Mouse (Mus musculus) activated CD4-positive, CD25-positive, alpha-beta regulatory T cell, adult 9 weeks (primary cell): ENCODE measurements around the gene Alms1. TPM values are rescaled to one million over a fixed set of nuclear protein-coding genes. Genes with fewer than 3 reads are reported as not detected.

Experiments used
- polyA plus RNA-seq: library from polyadenylated mRNA; unstranded; fragments of 100-300 nt; shearing (Covaris generic); gene quantifications from one replicate; pipeline ENCODE4 v1.2.1, GENCODE M21; 2017

Alms1 gene
- 2.3 TPM for polyA plus RNA-seq

DNA sequence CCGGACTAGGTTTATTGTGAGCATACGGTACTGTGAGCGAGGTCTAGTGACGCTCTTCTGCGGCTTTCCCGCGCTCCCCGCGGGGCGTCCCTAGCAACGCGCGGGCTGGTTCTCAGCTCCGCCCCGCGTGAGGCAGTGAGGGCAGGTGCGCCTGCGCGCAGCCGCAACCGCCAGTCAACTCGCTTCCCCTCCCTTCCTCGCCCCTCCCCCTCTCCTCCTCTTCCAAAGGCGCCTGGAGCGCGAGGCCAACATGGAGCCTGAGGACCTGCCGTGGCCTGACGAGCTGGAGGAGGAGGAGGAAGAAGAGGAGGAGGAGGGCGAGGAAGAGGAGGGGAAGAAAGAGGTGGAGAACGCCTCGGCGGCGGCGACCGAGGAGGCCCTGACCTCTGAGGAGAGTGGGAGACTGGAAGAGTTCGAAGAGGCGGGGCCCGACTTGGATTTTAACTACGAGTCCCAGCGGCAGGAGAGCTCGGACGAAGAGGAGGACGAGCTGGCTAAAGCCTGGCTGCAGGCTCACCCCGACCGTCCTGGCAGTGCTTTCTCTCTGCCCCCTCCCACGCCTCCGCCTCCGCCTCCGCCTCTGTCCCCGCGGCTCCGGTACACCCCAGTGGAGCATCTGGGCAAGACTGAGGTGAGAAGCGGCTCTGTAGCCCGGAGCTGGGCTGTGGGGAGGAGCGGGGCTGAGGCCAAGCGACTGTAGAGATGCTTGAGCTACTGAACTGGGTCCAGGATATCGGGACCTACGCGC, at the start of gene Alms1:
Gene Alms1, plus strand, starts transcription at position 136 of the 748 bp plus-strand sequence.

DNA sequence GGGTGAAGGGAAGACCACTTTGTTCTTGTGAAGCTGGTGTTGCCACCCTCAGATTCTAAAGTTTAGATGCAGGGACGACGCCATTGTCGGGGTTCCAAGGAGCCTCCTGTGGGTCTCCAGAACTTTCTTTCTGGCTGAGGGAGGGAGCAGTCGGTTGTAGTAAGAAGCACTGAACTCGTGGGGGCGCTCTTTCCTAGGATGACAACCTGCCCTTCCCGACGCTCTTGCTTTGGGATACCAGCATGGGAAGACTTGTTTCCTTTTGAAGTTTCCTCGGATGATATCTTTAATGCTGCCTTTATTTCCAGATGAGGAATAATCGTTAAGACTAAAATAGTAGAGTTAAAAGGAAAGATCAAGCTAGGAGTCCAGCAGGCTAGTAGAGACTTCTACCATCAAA, 125.8 kb downstream of the Alms1 start, which contains the start of gene Nat8f7:
Gene Nat8f7, minus strand, starts transcription at position 101 of the 400 bp plus-strand sequence.

Other genes with a start within 250 kb of the Alms1 start
- 0.34 TPM for gene Rab11fip5, start 212.9 kb upstream of the Alms1 start, polyA plus RNA-seq
- not detected for gene Noto, start 163.6 kb upstream of the Alms1 start, polyA plus RNA-seq
- 52.4 TPM for gene Smyd5, start 155.5 kb upstream of the Alms1 start, polyA plus RNA-seq
- 347 TPM for gene Cct7, start 136.0 kb upstream of the Alms1 start, polyA plus RNA-seq
- 19.2 TPM for gene Pradc1, start 135.6 kb upstream of the Alms1 start, polyA plus RNA-seq
- gene Fbxo41, start 84.5 kb upstream of the Alms1 start, polyA plus RNA-seq: 0.13 TPM
- not detected for gene Egr4, start 73.9 kb upstream of the Alms1 start, polyA plus RNA-seq
- gene Nat8f7, start 125.7 kb downstream of the Alms1 start, polyA plus RNA-seq: not detected
- gene Nat8f3, start 178.2 kb downstream of the Alms1 start, polyA plus RNA-seq: not detected
- gene Nat8f6, start 233.4 kb downstream of the Alms1 start, polyA plus RNA-seq: not detected
- not detected for gene Nat8f5, start 233.4 kb downstream of the Alms1 start, polyA plus RNA-seq
- not detected for gene Nat8, start 244.6 kb downstream of the Alms1 start, polyA plus RNA-seq